Mouse (Mus musculus): ENCODE measurements around the gene 2610001J05Rik. TPM values are rescaled to one million over a fixed set of nuclear protein-coding genes. Genes with fewer than 3 reads are reported as not detected.
"Not testable (repeated sequence)": the region's sequence is repeated elsewhere in the genome, so short reads cannot be mapped to it uniquely, and the experiment has no call there.

Gene 2610001J05Rik
- 10 to 100 TPM; 44.0 to 51.5 (median 47.5) TPM for total RNA-seq (2022)

GRCm38 (mm10) chr6:13870919-13871624 lies at the start of gene 2610001J05Rik:
2610001J05Rik (minus strand) TSS chr6:13871518.
- DNase-seq (ENCODE audit: low spot score) = peak; percentile 93

- no peak for DNase-seq (ENCODE audit: low spot score)
Measured at GRCm38 (mm10) chr6:13909762-13910537, 38.6 kb upstream of the 2610001J05Rik start.

- DNase-seq (ENCODE audit: low spot score) = no peak
Measured at GRCm38 (mm10) chr6:13902941-13903627, 31.8 kb upstream of the 2610001J05Rik start.

- DNase-seq (ENCODE audit: low spot score) = no peak
Measured at GRCm38 (mm10) chr6:13884877-13885592, 13.7 kb upstream of the 2610001J05Rik start.

- DNase-seq (ENCODE audit: low spot score) = no peak
Measured at GRCm38 (mm10) chr6:13882919-13883318, 11.6 kb upstream of the 2610001J05Rik start.

- DNase-seq (ENCODE audit: low spot score) = peak; percentile 2
Measured at GRCm38 (mm10) chr6:13873959-13874358, 2.6 kb upstream of the 2610001J05Rik start.

GRCm38 (mm10) chr6:13872076-13872475 lies 758 bp upstream of the 2610001J05Rik start:
- DNase-seq (ENCODE audit: low spot score) = peak; percentile 2

GRCm38 (mm10) chr6:13871625-13871958 lies 274 bp upstream of the 2610001J05Rik start:
- DNase-seq (ENCODE audit: low spot score) = no peak

- no peak for DNase-seq (ENCODE audit: low spot score)
Measured at GRCm38 (mm10) chr6:13870289-13870741, 1.0 kb downstream of the 2610001J05Rik start.

- DNase-seq (ENCODE audit: low spot score) = no peak
Measured at GRCm38 (mm10) chr6:13860596-13860995, 10.7 kb downstream of the 2610001J05Rik start.

GRCm38 (mm10) chr6:13859877-13860585 lies 11.3 kb downstream of the 2610001J05Rik start:
- DNase-seq (ENCODE audit: low spot score) = no peak

GRCm38 (mm10) chr6:13854230-13854629 lies 17.1 kb downstream of the 2610001J05Rik start:
- DNase-seq (ENCODE audit: low spot score) = no peak

GRCm38 (mm10) chr6:13853244-13853643 lies 18.1 kb downstream of the 2610001J05Rik start:
- no peak for DNase-seq (ENCODE audit: low spot score)

GRCm38 (mm10) chr6:13846031-13846430 lies 25.3 kb downstream of the 2610001J05Rik start:
- DNase-seq (ENCODE audit: low spot score) = not testable (repeated sequence)

GRCm38 (mm10) chr6:13839345-13840054 lies 31.8 kb downstream of the 2610001J05Rik start, which contains the start of gene Gpr85:
Gpr85 (minus strand) TSS chr6:13839942.
- DNase-seq (ENCODE audit: low spot score) = no peak

GRCm38 (mm10) chr6:13838677-13839344 lies 32.5 kb downstream of the 2610001J05Rik start:
- DNase-seq (ENCODE audit: low spot score) = peak; percentile 41

- no peak for DNase-seq (ENCODE audit: low spot score)
Measured at GRCm38 (mm10) chr6:13837916-13838676, 33.2 kb downstream of the 2610001J05Rik start.

GRCm38 (mm10) chr6:13836967-13837570 lies 34.2 kb downstream of the 2610001J05Rik start:
- no peak for DNase-seq (ENCODE audit: low spot score)

All from heart, adult 8-10 months (tissue).